Mouse (Mus musculus) olfactory bulb, adult 2 months (tissue): ENCODE results near the gene Cyb561d1.

Experiments used
- CTCF ChIP-seq: fragments of 200-500 bp; IDR thresholded peaks from 2 replicates; pipeline ENCODE4 v1.5.1; 2012; ENCODE audit warnings: low read depth, mild to moderate bottlenecking, low read length, moderate library complexity; ENCODE audit not compliant: insufficient read depth
- POLR2A ChIP-seq: fragments of 200-500 bp; IDR thresholded peaks from 2 replicates; pipeline ENCODE4 v1.6.1; 2012; ENCODE audit warnings: mild to moderate bottlenecking, low read depth, low read length, moderate library complexity; ENCODE audit not compliant: insufficient read depth

- TF ChIP-seq CTCF: no peak
- TF ChIP-seq POLR2A: no peak
These were observed 48.7 kb downstream of the Cyb561d1 start for GRCm38 (mm10) chr3:108152290-108152689.
